Mouse (Mus musculus) heart, embryonic 10.5 days (tissue): ENCODE results near the gene Pde6c. TPM values are rescaled to one million over a fixed set of nuclear protein-coding genes. Genes with fewer than 3 reads are reported as not detected.

ENCODE experiments used
- DNase-seq: peaks from one replicate; pipeline ENCODE4 v3.0.0-alpha.2; 2017; ENCODE audit warnings: low spot score
- H3K27ac ChIP-seq: fragments of 300-500 bp; sonication (generic); 2 replicates; pipeline ENCODE4 v1.5.1; 2016; ENCODE audit warnings: mild to moderate bottlenecking
- H3K27me3 ChIP-seq: fragments of 300-500 bp; sonication (generic); 2 replicates; pipeline ENCODE4 v1.6.1; 2016; ENCODE audit warnings: mild to moderate bottlenecking; ENCODE audit not compliant: poor library complexity, insufficient read depth, severe bottlenecking
- H3K36me3 ChIP-seq: fragments of 300-500 bp; sonication (generic); 2 replicates; pipeline ENCODE4 v1.6.1; 2016; ENCODE audit warnings: mild to moderate bottlenecking, moderate library complexity
- H3K4me1 ChIP-seq: fragments of 300-500 bp; sonication (generic); 2 replicates; pipeline ENCODE4 v1.6.1; 2016; ENCODE audit warnings: mild to moderate bottlenecking
- H3K4me3 ChIP-seq: fragments of 300-500 bp; sonication (generic); 2 replicates; pipeline ENCODE4 v1.5.1; 2016; ENCODE audit warnings: mild to moderate bottlenecking, moderate library complexity
- H3K9me3 ChIP-seq: fragments of 300-500 bp; sonication (generic); 2 replicates; pipeline ENCODE4 v1.6.1; 2016; ENCODE audit warnings: mild to moderate bottlenecking, moderate library complexity
- WGBS: fragments of 180-500 bp; shearing (Covaris S2); methylation state at CpG from one replicate; pipeline ENCODE4 v1.1.7; 2016; 5-methylcytosine and 5-hydroxymethylcytosine counted together
- polyA plus RNA-seq: library from polyadenylated mRNA; unstranded; fragments of >200 nt; fragmentation: Nextera tagmentation; extraction: Ambion mirVana; gene quantifications from 2 replicates; pipeline ENCODE4 v1.2.1, GENCODE M21; 2016

The Pde6c gene
- polyA plus RNA-seq, 1 experiment from 2014 or later, result 0.30 TPM

GRCm38 (mm10) chr19:38179675-38180074 lies 47.1 kb downstream of the Pde6c start:
- Histone ChIP-seq H3K27me3 (no peaks in the 10 kb centered on the region), H3K27ac (no peak overlapping the region), H3K9me3 (no peaks in the 10 kb centered on the region), H3K36me3 (no peaks in the 10 kb centered on the region), H3K4me1 (no peaks in the 10 kb centered on the region), H3K4me3 (no peak overlapping the region)
- DNase-seq, result peak; percentile 57
- WGBS, result 84% methylated on average over 9 of the region's 9 CpGs

- WGBS, result 87% methylated on average over 5 of the region's 5 CpGs
- Histone ChIP-seq H3K4me3 (no peak overlapping the region), H3K9me3 (no peaks in the 10 kb centered on the region), H3K36me3 (peaks cover 22% of the 10 kb centered on the region), H3K27me3 (no peaks in the 10 kb centered on the region), H3K27ac (no peak overlapping the region), H3K4me1 (no peaks in the 10 kb centered on the region)
- DNase-seq, result no peak
Measured at GRCm38 (mm10) chr19:38186631-38187344, 54.2 kb downstream of the Pde6c start.

GRCm38 (mm10) chr19:38187345-38187680 lies 54.7 kb downstream of the Pde6c start:
- Histone ChIP-seq H3K4me1 (no peaks in the 10 kb centered on the region), H3K4me3 (no peak overlapping the region), H3K36me3 (peaks cover 22% of the 10 kb centered on the region), H3K9me3 (no peaks in the 10 kb centered on the region), H3K27me3 (no peaks in the 10 kb centered on the region), H3K27ac (no peak overlapping the region)
- WGBS, result 75% methylated on average over 2 of the region's 2 CpGs
- DNase-seq, result no peak

GRCm38 (mm10) chr19:38190606-38191005 lies 58.0 kb downstream of the Pde6c start:
- no peaks in the 10 kb centered on the region for H3K4me1 ChIP-seq
- H3K27me3 ChIP-seq, result no peaks in the 10 kb centered on the region
- peaks cover 33% of the 10 kb centered on the region for H3K36me3 ChIP-seq
- no peak overlapping the region for H3K27ac ChIP-seq
- 87% methylated on average over 3 of the region's 3 CpGs for WGBS
- H3K9me3 ChIP-seq, result no peaks in the 10 kb centered on the region
- DNase-seq, result no peak
- no peak overlapping the region for H3K4me3 ChIP-seq

- 87% methylated on average over 5 of the region's 5 CpGs for WGBS
- H3K4me3 ChIP-seq, result no peak overlapping the region
- H3K27me3 ChIP-seq, result no peaks in the 10 kb centered on the region
- H3K9me3 ChIP-seq, result no peaks in the 10 kb centered on the region
- DNase-seq, result no peak
- no peaks in the 10 kb centered on the region for H3K4me1 ChIP-seq
- no peak overlapping the region for H3K27ac ChIP-seq
- peaks cover 31% of the 10 kb centered on the region for H3K36me3 ChIP-seq
Measured at GRCm38 (mm10) chr19:38191446-38191845, 58.9 kb downstream of the Pde6c start.

- no peak overlapping the region for H3K27ac ChIP-seq
- H3K4me3 ChIP-seq, result no peak overlapping the region
- 89% methylated on average over 4 of the region's 4 CpGs for WGBS
- H3K36me3 ChIP-seq, result peaks cover 14% of the 10 kb centered on the region; the same call in 1 of the 2 replicates
- no peaks in the 10 kb centered on the region for H3K27me3 ChIP-seq
- no peaks in the 10 kb centered on the region for H3K9me3 ChIP-seq
- H3K4me1 ChIP-seq, result no peaks in the 10 kb centered on the region
- no peak for DNase-seq
Measured at GRCm38 (mm10) chr19:38195245-38195644, 62.7 kb downstream of the Pde6c start.

- no peak overlapping the region for H3K4me3 ChIP-seq
- H3K27me3 ChIP-seq, result no peaks in the 10 kb centered on the region
- no peak for DNase-seq
- no peaks in the 10 kb centered on the region for H3K9me3 ChIP-seq
- peaks cover 19% of the 10 kb centered on the region for H3K36me3 ChIP-seq
- WGBS, result 84% methylated on average over 5 of the region's 5 CpGs
- no peaks in the 10 kb centered on the region for H3K4me1 ChIP-seq
- no peak overlapping the region for H3K27ac ChIP-seq
Measured at GRCm38 (mm10) chr19:38198731-38199130, 66.2 kb downstream of the Pde6c start.

GRCm38 (mm10) chr19:38206669-38207068 lies 74.1 kb downstream of the Pde6c start:
- Histone ChIP-seq H3K9me3 (no peaks in the 10 kb centered on the region), H3K4me1 (no peaks in the 10 kb centered on the region), H3K27ac (no peak overlapping the region), H3K4me3 (no peak overlapping the region), H3K27me3 (no peaks in the 10 kb centered on the region), H3K36me3 (peaks cover 27% of the 10 kb centered on the region)
- WGBS, result 56% methylated on average over 9 of the region's 9 CpGs
- no peak for DNase-seq

- Histone ChIP-seq H3K36me3 (peaks cover 41% of the 10 kb centered on the region), H3K4me3 (no peak overlapping the region), H3K27me3 (no peaks in the 10 kb centered on the region), H3K27ac (no peak overlapping the region), H3K4me1 (no peaks in the 10 kb centered on the region), H3K9me3 (no peaks in the 10 kb centered on the region)
- 88% methylated on average over 3 of the region's 3 CpGs for WGBS
- DNase-seq, result no peak
Measured at GRCm38 (mm10) chr19:38217696-38218095, 85.1 kb downstream of the Pde6c start.

GRCm38 (mm10) chr19:38223356-38223904 lies 90.8 kb downstream of the Pde6c start:
- peaks cover 10% of the 10 kb centered on the region; the same call in 1 of the 2 replicates for H3K36me3 ChIP-seq
- H3K4me3 ChIP-seq, result peak overlapping the region; percentile 84
- H3K9me3 ChIP-seq, result no peaks in the 10 kb centered on the region
- peak overlapping the region; percentile 94 for H3K27ac ChIP-seq
- no peak for DNase-seq
- no peaks in the 10 kb centered on the region for H3K27me3 ChIP-seq
- peaks cover 4% of the 10 kb centered on the region for H3K4me1 ChIP-seq
- 13% methylated on average over 12 of the region's 12 CpGs for WGBS

- under 1% methylated on average over 49 of the region's 49 CpGs for WGBS
- H3K27ac ChIP-seq, result peak within 1 kb of the TSS; percentile 94
- H3K27me3 ChIP-seq, result no peaks in the 10 kb centered on the region
- peak; percentile 93 for DNase-seq
- no peaks in the 10 kb centered on the region for H3K9me3 ChIP-seq
- H3K4me1 ChIP-seq, result peaks cover 4% of the 10 kb centered on the region
- H3K36me3 ChIP-seq, result 0 out of 2 replicates have a peak, but pooled peaks cover 5% of the 10 kb centered on the region
- peak within 1 kb of the TSS; percentile 84 for H3K4me3 ChIP-seq
Measured at GRCm38 (mm10) chr19:38223905-38224684, 91.5 kb downstream of the Pde6c start, which contains the start of gene Fra10ac1. Gene Fra10ac1 (minus strand): TSS chr19:38224156.

- Histone ChIP-seq H3K4me1 (peaks cover 4% of the 10 kb centered on the region), H3K27me3 (no peaks in the 10 kb centered on the region), H3K36me3 (0 out of 2 replicates have a peak, but pooled peaks cover under 1% of the 10 kb centered on the region), H3K4me3 (peak overlapping the region; percentile 84), H3K9me3 (no peaks in the 10 kb centered on the region), H3K27ac (0 out of 2 replicates have a peak overlapping the region, but pooled peaks have one; percentile 29)
- WGBS, result 22% methylated on average over 9 of the region's 9 CpGs
- DNase-seq, result no peak
Measured at GRCm38 (mm10) chr19:38224685-38225060, 92.1 kb downstream of the Pde6c start.

- WGBS, result 48% methylated on average over 2 of the region's 2 CpGs
- Histone ChIP-seq H3K4me1 (no peaks in the 10 kb centered on the region), H3K27ac (no peak overlapping the region), H3K4me3 (no peak overlapping the region), H3K27me3 (no peaks in the 10 kb centered on the region), H3K36me3 (no peaks in the 10 kb centered on the region), H3K9me3 (no peaks in the 10 kb centered on the region)
- DNase-seq, result no peak
Measured at GRCm38 (mm10) chr19:38228699-38229098, 96.1 kb downstream of the Pde6c start.
